Mouse (Mus musculus) liver, embryonic 14.5 days (tissue): ENCODE measurements at regions not wholly inside any gene's neighbourhood (a gene's known extent, or its start where the extent isn't known, plus 50 kb on each side); places are given as distances from the start of the nearest gene placed in this dataset.

Source experiments
- ATAC-seq: fragments of 200-750 bp; cut with Nextera tagmentation; 2 replicates; pipeline ENCODE4 v1.8.0; 2017; ENCODE audit warnings: moderate number of reproducible peaks, mild to moderate bottlenecking, moderate library complexity; ENCODE audit not compliant: insufficient read depth
- DNase-seq, 3 experiments: peaks; one replicate each; pipeline ENCODE4 v3.0.0-alpha.2; 2012 to 2013; ENCODE audit warnings: low read depth in 3 of 3, low spot score in 3 of 3
- H3K27ac ChIP-seq: fragments of 300-500 bp; sonication (generic); 2 replicates; pipeline ENCODE4 v1.5.1; 2014; ENCODE audit warnings: moderate library complexity, mild to moderate bottlenecking, control low read depth, inconsistent platforms
- H3K27me3 ChIP-seq: fragments of 300-500 bp; sonication (generic); 2 replicates; pipeline ENCODE4 v1.6.1; 2014; ENCODE audit warnings: mild to moderate bottlenecking, low read length, moderate library complexity; ENCODE audit not compliant: control insufficient read depth, insufficient read depth
- H3K36me3 ChIP-seq: fragments of 300-500 bp; sonication (generic); replicated peaks from 2 replicates; pipeline ENCODE4 v1.6.1; 2014; ENCODE audit warnings: low read depth; ENCODE audit not compliant: control insufficient read depth, insufficient read depth
- H3K4me1 ChIP-seq, 2 experiments: fragments of 200-500 bp in 1 of 2; fragments of 300-500 bp in 1 of 2; sonication (generic) in 1 of 2; replicated peaks; 2 replicates each; pipeline ENCODE4 v1.6.1; 2012 to 2014; ENCODE audit warnings: antibody characterized with exemption in 1 of 2, inconsistent platforms in 1 of 2, low read length in 1 of 2; ENCODE audit not compliant: control insufficient read depth in 2 of 2, insufficient read depth in 2 of 2
- H3K4me2 ChIP-seq: fragments of 300-500 bp; sonication (generic); 2 replicates; pipeline ENCODE4 v1.6.1; 2014; ENCODE audit warnings: low read depth, mild to moderate bottlenecking, control low read depth, moderate library complexity
- H3K4me3 ChIP-seq, 2 experiments: fragments of 200-500 bp in 1 of 2; fragments of 300-500 bp in 1 of 2; sonication (generic) in 1 of 2; 2 replicates each; pipeline ENCODE4 v1.5.1; 2012 to 2014; ENCODE audit warnings: low read depth in 2 of 2, low read length in 2 of 2, mild to moderate bottlenecking in 2 of 2, control low read depth in 1 of 2, inconsistent platforms in 1 of 2, moderate library complexity in 1 of 2; ENCODE audit not compliant: insufficient read depth in 1 of 2
- H3K9ac ChIP-seq: fragments of 300-500 bp; sonication (generic); replicated peaks from 2 replicates; pipeline ENCODE4 v1.6.1; 2014; ENCODE audit warnings: mild to moderate bottlenecking, control low read depth, moderate library complexity
- H3K9me3 ChIP-seq: fragments of 300-500 bp; sonication (generic); 2 replicates; pipeline ENCODE4 v1.6.1; 2016; ENCODE audit warnings: low read length, mixed read lengths; ENCODE audit not compliant: control insufficient read depth
- CTCF ChIP-seq: IDR thresholded peaks from 2 replicates; pipeline ENCODE4 v1.5.1; 2016; ENCODE audit warnings: antibody characterized with exemption, low read depth, control low read depth
- EP300 ChIP-seq: IDR thresholded peaks from 2 replicates; pipeline ENCODE4 v1.6.1; 2016; ENCODE audit warnings: antibody characterized with exemption, low read depth
- WGBS: fragments of 180-500 bp; shearing (Covaris S2); extraction: QIAGEN DNeasy Blood & Tissue Kit; methylation state at CpG from one replicate; pipeline ENCODE4 v1.1.7; 2014; ENCODE audit not compliant: insufficient replicate concordance; 5-methylcytosine and 5-hydroxymethylcytosine counted together

GRCm38 (mm10) chr1:42542846-42543549, 152.6 kb upstream of the Pou3f3 start:
- DNase-seq (no peak), ATAC-seq (peak; percentile 39; the same call in 1 of the 2 replicates)

GRCm38 (mm10) chr1:42546879-42547278, 148.7 kb upstream of the Pou3f3 start:
- no peak for DNase-seq
- H3K4me3 ChIP-seq = no peak overlapping the region
- H3K27ac ChIP-seq = no peak overlapping the region
- H3K36me3 ChIP-seq = no peaks in the 10 kb centered on the region
- H3K9ac ChIP-seq = no peak overlapping the region
- no peak for ATAC-seq
- no peak for TF ChIP-seq EP300
- TF ChIP-seq CTCF = no peak
- H3K4me1 ChIP-seq = peaks cover 0 to 1% of the 10 kb centered on the region in 2 experiments; a peak in 1 of 4 replicates
- WGBS = 62% methylated on average over 3 of the region's 3 CpGs
- H3K27me3 ChIP-seq = no peaks in the 10 kb centered on the region
- no peak overlapping the region for H3K4me2 ChIP-seq
- H3K9me3 ChIP-seq = no peaks in the 10 kb centered on the region

More at GRCm38 (mm10) chr1:42542846-42543549, 152.6 kb upstream of the Pou3f3 start:
- no peak for TF ChIP-seq CTCF
- no peak for TF ChIP-seq EP300
- Histone ChIP-seq H3K36me3 (no peaks in the 10 kb centered on the region), H3K27ac (no peak overlapping the region), H3K4me2 (no peak overlapping the region), H3K9ac (no peak overlapping the region), H3K4me3 (no peak overlapping the region), H3K27me3 (no peaks in the 10 kb centered on the region), H3K4me1 (peaks cover 0 to 1% of the 10 kb centered on the region in 2 experiments; a peak in 1 of 4 replicates), H3K9me3 (no peaks in the 10 kb centered on the region)
- 33% methylated on average over 15 of the region's 15 CpGs for WGBS

- WGBS = 52% methylated on average over 2 of the region's 2 CpGs
- Histone ChIP-seq H3K4me3 (no peak overlapping the region), H3K9me3 (no peaks in the 10 kb centered on the region), H3K4me2 (no peak overlapping the region), H3K9ac (no peak overlapping the region), H3K4me1 (no peaks in the 10 kb centered on the region), H3K27ac (no peak overlapping the region), H3K36me3 (no peaks in the 10 kb centered on the region), H3K27me3 (no peaks in the 10 kb centered on the region)
- DNase-seq (no peak), ATAC-seq (no peak)
- no peak for TF ChIP-seq CTCF
- no peak for TF ChIP-seq EP300
Measured at GRCm38 (mm10) chr1:42557301-42557700, 138.3 kb upstream of the Pou3f3 start.

- no peak overlapping the region for H3K4me2 ChIP-seq
- H3K4me1 ChIP-seq = no peaks in the 10 kb centered on the region
- ATAC-seq = no peak
- no peak for TF ChIP-seq CTCF
- TF ChIP-seq EP300 = no peak
- no peak overlapping the region for H3K9ac ChIP-seq
- WGBS = 71% methylated on average over 6 of the region's 6 CpGs
- no peaks in the 10 kb centered on the region for H3K9me3 ChIP-seq
- no peak overlapping the region for H3K27ac ChIP-seq
- H3K36me3 ChIP-seq = no peaks in the 10 kb centered on the region
- no peaks in the 10 kb centered on the region for H3K27me3 ChIP-seq
- DNase-seq = no peak
- no peak overlapping the region for H3K4me3 ChIP-seq
Measured at GRCm38 (mm10) chr1:42567640-42568039, 127.9 kb upstream of the Pou3f3 start.

GRCm38 (mm10) chr1:42585191-42585590, 110.4 kb upstream of the Pou3f3 start:
- H3K9me3 ChIP-seq = no peaks in the 10 kb centered on the region
- ATAC-seq = no peak
- 67% methylated on average over 3 of the region's 3 CpGs for WGBS
- no peaks in the 10 kb centered on the region for H3K36me3 ChIP-seq
- H3K9ac ChIP-seq = no peak overlapping the region
- no peak overlapping the region for H3K4me3 ChIP-seq
- no peak overlapping the region for H3K27ac ChIP-seq
- H3K4me2 ChIP-seq = no peak overlapping the region
- no peak for TF ChIP-seq EP300
- TF ChIP-seq CTCF = no peak
- H3K27me3 ChIP-seq = no peaks in the 10 kb centered on the region
- DNase-seq = no peak
- no peaks in the 10 kb centered on the region for H3K4me1 ChIP-seq
